Mouse (Mus musculus) inflammation-experienced regulatory T-cells, adult 16 weeks (primary cell): Measurements from ENCODE around the gene Ptcd3. TPM values are rescaled to one million over a fixed set of nuclear protein-coding genes. Genes with fewer than 3 reads are reported as not detected.

Experiments
- polyA plus RNA-seq: library from polyadenylated mRNA; unstranded; fragments of 100-300 nt; shearing (Covaris generic); gene quantifications from one replicate; pipeline ENCODE4 v1.2.1, GENCODE M21; 2017

Ptcd3 gene
- 85.4 TPM for polyA plus RNA-seq

GRCm38 (mm10) chr6:71908481-71909381 is at the start of gene Ptcd3, which contains the start of gene Polr1a:
TSS of gene Ptcd3 (minus strand) at chr6:71908750.
TSS of gene Polr1a (plus strand) at chr6:71909053.

GRCm38 (mm10) chr6:71830690-71831580 is 77.6 kb downstream of the Ptcd3 start, which contains the start of gene Immt:
TSS of gene Immt (plus strand) at chr6:71831331.

Other genes starting within 250 kb of the Ptcd3 start
- gene Reep1, start 201.2 kb downstream of the Ptcd3 start, polyA plus RNA-seq = 1.5 TPM
- 53.6 TPM for gene Mrpl35, start 81.8 kb downstream of the Ptcd3 start, polyA plus RNA-seq
- 136 TPM for gene Immt, start 77.4 kb downstream of the Ptcd3 start, polyA plus RNA-seq
- gene Polr1a, start 303 bp upstream of the Ptcd3 start, polyA plus RNA-seq = 43.7 TPM
- 1.8 TPM for gene St3gal5, start 188.8 kb upstream of the Ptcd3 start, polyA plus RNA-seq